Mouse (Mus musculus): ENCODE measurements at regions not wholly inside any gene's neighbourhood (a gene's known extent, or its start where the extent isn't known, plus 50 kb on each side); places are given as distances from the start of the nearest gene placed in this dataset.
"Not testable (repeated sequence)": the region's sequence is repeated elsewhere in the genome, so short reads cannot be mapped to it uniquely, and the experiment has no call there.

- not testable (repeated sequence) for DNase-seq (ENCODE audit: extremely low spot score, low spot score)
Observed at GRCm38 (mm10) chr10:37724994-37725393, 586.3 kb upstream of the Marcks start.

GRCm38 (mm10) chr10:37720748-37721147 is 582.0 kb upstream of the Marcks start:
- DNase-seq (ENCODE audit: extremely low spot score, low spot score) = no peak

GRCm38 (mm10) chr10:37716946-37717345 is 578.2 kb upstream of the Marcks start:
- no peak for DNase-seq (ENCODE audit: extremely low spot score, low spot score)

- DNase-seq (ENCODE audit: extremely low spot score, low spot score) = no peak
Observed at GRCm38 (mm10) chr10:37711459-37711858, 572.7 kb upstream of the Marcks start.

GRCm38 (mm10) chr10:37694041-37694690 is 555.4 kb upstream of the Marcks start:
- DNase-seq (ENCODE audit: extremely low spot score, low spot score) = no peak

- DNase-seq (ENCODE audit: extremely low spot score, low spot score) = no peak
Observed at GRCm38 (mm10) chr10:37692851-37693250, 554.1 kb upstream of the Marcks start.

- DNase-seq (ENCODE audit: extremely low spot score, low spot score) = no peak
Observed at GRCm38 (mm10) chr10:37691939-37692338, 553.2 kb upstream of the Marcks start.

GRCm38 (mm10) chr10:37683101-37683500 is 544.4 kb upstream of the Marcks start:
- no peak for DNase-seq (ENCODE audit: extremely low spot score, low spot score)

- DNase-seq (ENCODE audit: extremely low spot score, low spot score) = no peak
Observed at GRCm38 (mm10) chr10:37680601-37681000, 541.9 kb upstream of the Marcks start.

GRCm38 (mm10) chr10:37677826-37678225 is 539.1 kb upstream of the Marcks start:
- no peak for DNase-seq (ENCODE audit: extremely low spot score, low spot score)

- DNase-seq (ENCODE audit: extremely low spot score, low spot score) = no peak
Observed at GRCm38 (mm10) chr10:37668827-37669226, 530.1 kb upstream of the Marcks start.

GRCm38 (mm10) chr10:37667031-37667745 is 528.5 kb upstream of the Marcks start:
- peak; percentile 39 for DNase-seq (ENCODE audit: extremely low spot score, low spot score)

GRCm38 (mm10) chr10:37666535-37666934 is 527.8 kb upstream of the Marcks start:
- no peak for DNase-seq (ENCODE audit: extremely low spot score, low spot score)

GRCm38 (mm10) chr10:37637001-37637562 is 498.4 kb upstream of the Marcks start:
- DNase-seq (ENCODE audit: extremely low spot score, low spot score) = peak; percentile 62

GRCm38 (mm10) chr10:37636421-37636820 is 497.7 kb upstream of the Marcks start:
- no peak for DNase-seq (ENCODE audit: extremely low spot score, low spot score)

GRCm38 (mm10) chr10:37630403-37630802 is 491.7 kb upstream of the Marcks start:
- no peak for DNase-seq (ENCODE audit: extremely low spot score, low spot score)

- DNase-seq (ENCODE audit: extremely low spot score, low spot score) = no peak
Observed at GRCm38 (mm10) chr10:37627900-37628299, 489.2 kb upstream of the Marcks start.

- no peak for DNase-seq (ENCODE audit: extremely low spot score, low spot score)
Observed at GRCm38 (mm10) chr10:37626758-37627201, 488.1 kb upstream of the Marcks start.

GRCm38 (mm10) chr10:37625972-37626757 is 487.4 kb upstream of the Marcks start:
- no peak for DNase-seq (ENCODE audit: extremely low spot score, low spot score)

GRCm38 (mm10) chr10:37623041-37623440 is 484.3 kb upstream of the Marcks start:
- no peak for DNase-seq (ENCODE audit: extremely low spot score, low spot score)

- DNase-seq (ENCODE audit: extremely low spot score, low spot score) = no peak
Observed at GRCm38 (mm10) chr10:37618606-37619005, 479.9 kb upstream of the Marcks start.
